Mouse (Mus musculus) neural tube, embryonic 12.5 days (tissue): ENCODE measurements at regions not wholly inside any gene's neighbourhood (a gene's known extent, or its start where the extent isn't known, plus 50 kb on each side); places are given as distances from the start of the nearest gene placed in this dataset.

Experiments used
- ATAC-seq: fragments of 200-750 bp; cut with Nextera tagmentation; 2 replicates; pipeline ENCODE4 v1.8.0; 2017; ENCODE audit warnings: low read depth, mild to moderate bottlenecking, moderate TSS enrichment, moderate library complexity; ENCODE audit not compliant: low FRiP score
- H3K27ac ChIP-seq: fragments of 300-500 bp; sonication (generic); 2 replicates; pipeline ENCODE4 v1.5.1; 2016
- H3K27me3 ChIP-seq: fragments of 300-500 bp; sonication (generic); replicated peaks from 2 replicates; pipeline ENCODE4 v1.6.1; 2016; ENCODE audit warnings: mild to moderate bottlenecking
- H3K36me3 ChIP-seq: fragments of 300-500 bp; sonication (generic); 2 replicates; pipeline ENCODE4 v1.6.1; 2016; ENCODE audit warnings: mild to moderate bottlenecking
- H3K4me1 ChIP-seq: fragments of 300-500 bp; sonication (generic); 2 replicates; pipeline ENCODE4 v1.6.1; 2016
- H3K4me2 ChIP-seq: fragments of 300-500 bp; sonication (generic); replicated peaks from 2 replicates; pipeline ENCODE4 v1.6.1; 2016; ENCODE audit warnings: mild to moderate bottlenecking
- H3K4me3 ChIP-seq: fragments of 300-500 bp; sonication (generic); 2 replicates; pipeline ENCODE4 v1.5.1; 2016
- H3K9ac ChIP-seq: fragments of 300-500 bp; sonication (generic); 2 replicates; pipeline ENCODE4 v1.6.1; 2016; ENCODE audit warnings: mild to moderate bottlenecking
- H3K9me3 ChIP-seq: fragments of 300-500 bp; sonication (generic); 2 replicates; pipeline ENCODE4 v1.6.1; 2016; ENCODE audit warnings: mild to moderate bottlenecking
- WGBS: fragments of 180-500 bp; shearing (Covaris S2); methylation state at CpG from one replicate; pipeline ENCODE4 v1.1.7; 2016; 5-methylcytosine and 5-hydroxymethylcytosine counted together

DNA sequence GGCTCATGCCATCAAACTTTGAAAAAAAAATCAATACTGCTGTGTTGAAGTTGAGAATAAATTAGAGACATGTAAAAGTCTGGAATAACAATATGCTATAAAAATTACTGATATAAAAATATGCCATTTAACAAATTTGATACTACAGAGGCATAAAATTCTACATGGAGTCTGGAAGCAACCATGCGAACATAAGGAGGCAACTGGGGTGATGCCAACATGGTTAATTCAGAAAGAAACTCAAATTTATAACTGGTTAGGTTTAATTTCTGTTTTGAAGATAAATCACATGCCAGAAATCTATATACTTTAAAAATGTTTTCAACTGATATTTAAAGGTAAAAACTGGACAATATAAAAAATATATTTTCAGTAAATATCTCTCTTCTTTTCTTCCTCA lies 111.4 kb upstream of the Nr4a3 start:
- H3K4me3 ChIP-seq: no peak overlapping the region
- no peaks in the 10 kb centered on the region for H3K27me3 ChIP-seq
- H3K36me3 ChIP-seq: no peaks in the 10 kb centered on the region
- H3K27ac ChIP-seq: no peak overlapping the region
- no peaks in the 10 kb centered on the region; the same call in 1 of the 2 replicates for H3K9me3 ChIP-seq
- no peak overlapping the region for H3K4me2 ChIP-seq
- H3K9ac ChIP-seq: no peak overlapping the region
- no peaks in the 10 kb centered on the region for H3K4me1 ChIP-seq
- 92% methylated on average over 1 of the region's 1 CpGs for WGBS
- no peak for ATAC-seq

DNA sequence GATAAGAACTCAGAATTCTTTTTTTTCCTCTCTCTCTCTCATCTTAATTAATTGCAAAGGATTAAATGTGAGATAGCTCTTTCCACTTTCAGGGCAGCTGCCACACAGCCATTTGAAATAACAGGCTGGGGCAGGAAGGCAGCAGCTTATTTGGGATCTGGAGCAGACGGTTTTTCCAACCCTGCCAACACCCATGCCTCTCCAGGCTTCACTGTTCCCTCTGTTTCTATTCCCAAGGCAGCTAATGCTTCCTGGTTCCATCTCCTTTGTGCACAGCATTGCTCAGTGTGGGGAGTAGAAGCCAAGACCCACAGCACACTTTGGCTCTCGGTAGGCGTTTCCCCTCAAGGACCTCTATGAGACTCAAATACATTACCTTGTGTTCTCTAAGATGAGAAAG lies 109.4 kb upstream of the Nr4a3 start:
- H3K4me1 ChIP-seq: no peaks in the 10 kb centered on the region
- no peak for ATAC-seq
- H3K27ac ChIP-seq: no peak overlapping the region
- H3K27me3 ChIP-seq: no peaks in the 10 kb centered on the region
- H3K9me3 ChIP-seq: no peaks in the 10 kb centered on the region; the same call in 1 of the 2 replicates
- no peak overlapping the region for H3K9ac ChIP-seq
- no peaks in the 10 kb centered on the region for H3K36me3 ChIP-seq
- no peak overlapping the region for H3K4me2 ChIP-seq
- WGBS: 97% methylated on average over 3 of the region's 3 CpGs
- H3K4me3 ChIP-seq: no peak overlapping the region

DNA sequence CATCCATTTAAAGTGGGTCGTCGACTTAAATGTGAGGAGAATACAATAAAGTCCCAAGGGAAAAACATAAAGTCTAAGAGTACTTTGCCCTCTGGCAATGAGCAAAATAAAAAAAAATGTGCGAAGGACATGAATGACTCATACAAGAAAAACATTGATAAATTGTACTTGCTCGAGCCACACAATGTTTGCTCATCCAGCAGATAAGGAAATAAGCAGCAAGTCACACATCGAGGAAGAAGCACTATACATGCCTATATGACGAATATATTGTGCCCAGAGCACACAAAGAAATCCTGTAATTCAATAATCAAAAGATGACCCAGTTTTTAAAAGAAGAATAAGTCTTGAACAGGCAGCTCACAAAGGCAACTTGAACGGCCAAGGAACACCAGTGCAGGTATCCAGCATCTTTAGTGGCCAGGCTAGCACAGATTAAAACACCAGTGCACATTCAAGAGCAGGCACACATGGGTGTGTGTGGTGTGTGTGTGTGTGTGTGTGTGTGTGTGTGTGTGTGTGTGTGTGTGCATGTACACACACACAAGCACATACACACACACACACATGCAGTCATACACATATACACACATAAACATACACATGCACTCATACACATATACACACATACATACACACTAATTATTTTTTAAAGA lies 108.4 kb upstream of the Nr4a3 start:
- Histone ChIP-seq H3K4me3 (no peak overlapping the region), H3K36me3 (no peaks in the 10 kb centered on the region), H3K4me1 (no peaks in the 10 kb centered on the region), H3K27ac (no peak overlapping the region), H3K4me2 (no peak overlapping the region), H3K9ac (no peak overlapping the region), H3K9me3 (no peaks in the 10 kb centered on the region; the same call in 1 of the 2 replicates), H3K27me3 (no peaks in the 10 kb centered on the region)
- 85% methylated on average over 7 of the region's 7 CpGs for WGBS
- no peak for ATAC-seq

DNA sequence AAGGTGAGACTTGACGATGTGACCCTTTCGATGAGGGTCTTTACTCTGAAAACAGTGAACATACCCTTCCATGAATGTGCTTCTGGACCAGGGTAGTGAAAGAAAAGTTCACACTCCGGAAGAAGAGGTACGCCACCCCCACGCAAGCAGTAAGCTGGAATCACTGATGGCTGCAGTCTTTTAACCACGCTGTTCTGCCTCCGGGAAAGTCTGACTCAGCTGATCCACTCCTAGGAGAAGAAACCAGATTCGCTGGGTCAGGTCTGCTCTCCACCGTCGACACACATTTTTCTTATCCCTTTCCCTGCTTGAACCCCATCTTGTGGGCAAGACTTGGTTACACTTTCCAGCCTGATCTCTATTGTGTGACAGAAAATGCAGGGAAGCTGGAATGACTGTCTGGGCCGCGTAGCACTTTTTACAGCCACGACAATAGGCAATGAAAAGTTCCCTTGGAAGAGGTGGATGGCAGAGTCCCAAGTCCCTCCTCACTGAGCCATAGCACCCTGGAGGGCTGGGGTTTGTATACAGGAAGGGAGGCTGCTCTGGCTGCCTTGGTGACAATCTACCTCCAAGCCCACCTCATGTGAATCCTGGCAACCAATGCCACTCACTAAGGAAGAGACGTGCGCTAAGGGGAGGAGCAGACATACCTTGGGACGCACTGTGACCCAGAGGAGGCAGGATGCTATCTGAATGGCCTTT lies 96.9 kb upstream of the Nr4a3 start:
- Histone ChIP-seq H3K9me3 (no peaks in the 10 kb centered on the region), H3K36me3 (no peaks in the 10 kb centered on the region), H3K4me3 (no peak overlapping the region), H3K4me2 (no peak overlapping the region), H3K27me3 (no peaks in the 10 kb centered on the region), H3K4me1 (no peaks in the 10 kb centered on the region), H3K9ac (no peak overlapping the region), H3K27ac (no peak overlapping the region)
- ATAC-seq: no peak
- WGBS: 58% methylated on average over 16 of the region's 16 CpGs

DNA sequence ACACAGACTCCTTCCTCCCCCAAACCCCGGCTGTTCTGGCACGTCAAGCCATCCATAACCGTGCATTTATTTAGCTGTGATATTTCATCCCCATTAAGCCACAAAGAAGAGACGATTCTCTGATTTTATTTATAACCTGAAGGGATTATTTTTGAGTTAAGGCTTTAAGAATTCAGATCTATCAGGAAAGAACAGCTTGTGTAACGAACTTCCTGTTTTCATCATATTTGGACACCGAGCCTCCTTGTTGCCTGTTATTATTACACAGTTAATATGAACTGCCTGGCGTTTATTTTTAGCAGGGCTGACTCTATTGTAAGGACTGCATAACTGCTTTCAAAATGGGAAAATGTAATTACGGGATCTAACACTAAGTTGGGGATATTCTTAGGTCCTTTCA lies 96.2 kb upstream of the Nr4a3 start:
- no peaks in the 10 kb centered on the region for H3K27me3 ChIP-seq
- H3K9me3 ChIP-seq: no peaks in the 10 kb centered on the region
- H3K4me3 ChIP-seq: no peak overlapping the region
- H3K27ac ChIP-seq: no peak overlapping the region
- ATAC-seq: no peak
- WGBS: 67% methylated on average over 8 of the region's 8 CpGs
- H3K9ac ChIP-seq: no peak overlapping the region
- no peak overlapping the region for H3K4me2 ChIP-seq
- H3K4me1 ChIP-seq: no peaks in the 10 kb centered on the region
- H3K36me3 ChIP-seq: no peaks in the 10 kb centered on the region

DNA sequence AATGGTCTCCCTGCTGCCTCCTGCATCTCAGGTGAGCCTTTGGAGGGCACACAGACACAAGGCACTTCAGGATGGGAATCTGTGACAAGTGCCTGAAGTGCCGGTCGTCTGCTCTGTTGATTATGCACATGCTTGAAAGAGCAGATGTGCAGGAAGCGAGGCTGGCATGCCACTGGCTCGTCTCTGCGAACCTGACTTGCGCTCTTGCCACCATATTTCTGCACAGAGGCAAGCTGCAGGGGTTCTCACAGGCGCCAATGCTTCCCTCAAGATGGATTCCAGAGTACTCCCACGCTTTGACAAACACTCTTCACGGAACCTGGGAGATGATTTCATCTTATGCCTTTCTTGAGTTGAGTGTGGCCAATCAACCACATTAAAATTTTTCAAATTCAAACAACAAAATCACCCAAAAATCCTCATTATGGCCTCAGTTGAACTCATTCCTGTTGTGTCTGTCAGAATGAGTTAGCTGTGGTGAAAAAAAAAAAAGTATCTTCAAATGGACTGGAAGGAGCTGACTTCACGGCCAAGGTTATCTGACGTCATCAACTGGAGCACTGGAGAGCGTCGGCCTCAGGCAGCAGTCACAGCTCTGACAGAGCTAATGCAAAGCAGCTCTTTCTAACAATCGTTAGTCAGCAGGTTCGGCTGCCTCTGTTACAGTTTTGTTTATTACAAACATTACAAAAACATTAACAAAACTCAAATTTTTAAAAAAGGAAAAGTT lies 90.2 kb upstream of the Nr4a3 start:
- Histone ChIP-seq H3K9ac (no peak overlapping the region), H3K4me3 (no peak overlapping the region), H3K36me3 (no peaks in the 10 kb centered on the region), H3K4me1 (no peaks in the 10 kb centered on the region), H3K27ac (no peak overlapping the region), H3K27me3 (no peaks in the 10 kb centered on the region), H3K4me2 (no peak overlapping the region), H3K9me3 (no peaks in the 10 kb centered on the region)
- WGBS: 81% methylated on average over 15 of the region's 15 CpGs
- ATAC-seq: no peak

DNA sequence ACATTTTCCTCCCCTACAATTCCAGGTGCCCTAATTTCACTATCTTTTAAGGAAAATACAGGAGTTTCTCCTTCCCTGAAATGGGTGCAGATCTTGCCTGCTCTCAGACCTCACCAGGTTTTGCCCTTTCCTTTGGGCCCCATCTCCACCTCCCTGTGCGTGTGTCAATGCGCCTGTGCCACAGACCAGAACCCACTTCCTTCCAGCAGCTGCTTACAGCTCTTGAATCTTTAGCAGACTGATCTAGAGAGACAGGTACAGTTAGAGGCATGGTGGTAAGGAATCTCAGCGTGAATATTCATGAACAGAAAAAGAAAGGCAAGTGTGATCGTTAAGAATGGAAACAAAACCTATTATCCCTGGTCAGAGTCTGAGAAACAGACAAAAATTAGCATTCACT lies 80.3 kb upstream of the Nr4a3 start:
- no peaks in the 10 kb centered on the region for H3K4me1 ChIP-seq
- no peak overlapping the region for H3K4me2 ChIP-seq
- H3K9me3 ChIP-seq: no peaks in the 10 kb centered on the region
- no peak for ATAC-seq
- H3K4me3 ChIP-seq: no peak overlapping the region
- H3K27me3 ChIP-seq: no peaks in the 10 kb centered on the region
- 81% methylated on average over 4 of the region's 4 CpGs for WGBS
- H3K27ac ChIP-seq: no peak overlapping the region
- H3K9ac ChIP-seq: no peak overlapping the region
- no peaks in the 10 kb centered on the region for H3K36me3 ChIP-seq

DNA sequence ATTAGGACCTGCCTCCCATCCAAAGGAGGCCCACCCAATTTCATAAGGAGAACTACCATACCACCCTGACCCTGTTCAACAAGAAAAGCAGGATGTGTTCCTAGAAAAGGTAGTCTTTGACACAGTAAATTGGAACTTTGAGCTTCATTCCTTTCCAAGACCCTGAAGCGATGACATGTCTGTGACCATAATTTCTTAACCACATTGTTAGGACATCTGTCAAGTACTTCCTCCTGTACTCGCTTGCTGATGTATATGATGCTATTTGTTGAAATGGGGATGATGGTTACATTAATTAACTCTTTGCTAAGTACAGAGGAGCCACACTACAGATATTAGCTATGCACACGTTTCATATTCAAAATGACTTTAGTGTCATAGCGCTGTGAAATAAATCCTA lies 73.1 kb upstream of the Nr4a3 start:
- Histone ChIP-seq H3K4me1 (no peaks in the 10 kb centered on the region), H3K27ac (no peak overlapping the region), H3K4me2 (no peak overlapping the region), H3K36me3 (no peaks in the 10 kb centered on the region), H3K9me3 (no peaks in the 10 kb centered on the region), H3K4me3 (no peak overlapping the region), H3K9ac (no peak overlapping the region), H3K27me3 (no peaks in the 10 kb centered on the region)
- whole genome bisulfite sequencing: 91% methylated on average over 4 of the region's 4 CpGs
- no peak for ATAC-seq

DNA sequence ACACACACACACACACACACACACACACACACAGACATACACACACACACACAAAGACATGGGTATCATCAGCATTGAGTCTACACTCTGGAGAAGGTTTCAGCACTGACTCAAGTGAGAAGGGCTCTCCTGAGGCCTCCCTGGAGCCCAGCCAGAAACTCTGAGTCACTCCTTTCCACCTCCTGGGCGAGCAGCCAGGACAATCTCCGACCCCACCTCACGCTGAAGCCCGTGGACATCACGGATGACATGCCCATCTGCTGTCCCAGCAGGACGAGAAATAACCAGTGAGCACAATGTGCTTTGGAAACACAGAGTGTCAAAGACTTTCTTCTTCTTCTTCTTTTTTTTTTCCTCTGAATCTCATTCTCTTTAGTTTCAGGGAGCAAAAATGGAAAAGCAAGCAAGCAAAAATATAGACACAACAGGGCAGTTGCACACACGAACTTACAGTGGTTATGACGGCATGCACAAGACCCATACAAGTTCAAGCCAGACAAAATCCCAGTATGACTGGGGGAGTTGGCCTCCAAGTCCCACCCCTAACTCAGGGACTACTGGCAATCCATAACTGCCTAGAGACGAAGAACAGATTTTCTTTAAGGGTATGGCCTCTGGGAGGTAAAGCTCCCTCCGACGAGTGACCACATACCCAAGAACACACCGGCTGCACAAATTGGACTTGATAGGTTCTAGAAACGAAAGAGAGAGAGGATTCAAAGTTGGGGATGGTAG lies 65.2 kb upstream of the Nr4a3 start:
- Histone ChIP-seq H3K4me1 (no peaks in the 10 kb centered on the region), H3K9ac (no peak overlapping the region), H3K4me2 (no peak overlapping the region), H3K27me3 (no peaks in the 10 kb centered on the region), H3K27ac (no peak overlapping the region), H3K36me3 (no peaks in the 10 kb centered on the region), H3K4me3 (no peak overlapping the region), H3K9me3 (no peaks in the 10 kb centered on the region)
- WGBS: 82% methylated on average over 13 of the region's 13 CpGs
- no peak for ATAC-seq
